Mouse (Mus musculus) retina, postnatal 7 days (tissue): ENCODE results near the gene Col23a1.

Source experiments
- DNase-seq: peaks from one replicate; pipeline ENCODE4 v3.0.0-alpha.2; 2012; ENCODE audit warnings: low read depth, low spot score

The Col23a1 gene

GRCm38 (mm10) chr11:51539759-51540282, 250.1 kb downstream of the Col23a1 start:
- peak; percentile 95 for DNase-seq

GRCm38 (mm10) chr11:51542424-51542823, 252.7 kb downstream of the Col23a1 start:
- DNase-seq, result no peak

GRCm38 (mm10) chr11:51543487-51544050, 253.8 kb downstream of the Col23a1 start:
- DNase-seq, result no peak

GRCm38 (mm10) chr11:51544413-51544812, 254.7 kb downstream of the Col23a1 start:
- DNase-seq, result no peak

DNA sequence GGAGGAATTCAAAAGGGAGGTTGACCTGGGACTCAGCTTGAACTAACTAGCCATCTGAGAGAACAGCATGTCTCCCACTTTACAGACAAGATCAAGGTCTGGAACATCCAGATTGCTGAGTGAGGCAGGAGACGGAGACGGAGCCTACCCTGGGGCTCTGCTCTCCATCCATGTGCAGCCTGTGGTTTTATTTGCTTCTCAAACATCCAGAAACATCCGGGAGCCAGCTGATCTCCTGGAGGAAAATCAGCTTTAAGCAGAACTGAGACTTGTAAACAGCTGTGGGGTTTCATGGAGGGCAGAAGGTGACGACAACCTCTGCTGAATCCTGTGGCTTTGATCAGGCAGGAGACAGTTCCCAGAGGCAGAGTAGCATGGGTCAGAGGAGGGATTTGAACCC, 256.1 kb downstream of the Col23a1 start:
- DNase-seq, result no peak

DNA sequence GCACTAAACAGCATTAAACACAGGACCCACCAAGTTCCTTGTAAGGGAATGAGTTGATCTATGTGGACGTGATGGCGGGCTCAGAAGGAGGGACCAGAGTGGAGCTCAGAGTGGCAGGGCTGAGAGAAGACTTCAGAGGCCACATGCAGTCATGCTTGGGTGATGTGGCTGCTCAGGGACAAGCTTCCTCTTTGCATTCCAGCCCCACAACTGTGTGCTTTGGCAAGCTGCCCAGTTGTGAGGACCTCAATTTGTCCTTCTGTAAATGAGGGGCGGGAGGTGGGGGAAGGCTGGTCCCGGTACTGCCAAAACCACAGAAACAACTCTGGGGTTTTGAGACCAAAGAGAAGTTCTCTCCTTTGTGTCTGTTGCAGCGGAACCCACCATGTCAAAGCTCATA, 261.5 kb downstream of the Col23a1 start:
- DNase-seq, result no peak

DNA sequence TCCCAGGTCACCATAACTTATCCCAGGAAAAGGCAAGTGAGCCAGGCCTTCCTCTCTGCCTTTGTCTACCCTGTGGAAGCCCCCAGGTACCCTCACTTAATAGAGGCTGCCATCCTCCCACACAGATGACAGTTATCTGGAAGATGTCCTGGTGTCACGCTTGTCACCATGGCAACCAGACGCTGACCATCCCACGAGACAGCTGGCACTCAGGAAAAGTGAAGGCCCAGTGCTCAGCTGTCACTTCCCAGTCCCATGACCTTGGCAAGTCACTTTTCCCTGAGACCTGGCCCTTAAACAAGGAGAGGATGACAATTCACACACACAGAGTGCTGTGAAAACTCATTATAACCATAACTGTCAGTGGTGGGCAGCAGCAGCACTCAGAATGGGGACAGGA, 262.4 kb downstream of the Col23a1 start:
- DNase-seq, result no peak

GRCm38 (mm10) chr11:51554590-51554989, 264.9 kb downstream of the Col23a1 start:
- DNase-seq, result no peak

DNA sequence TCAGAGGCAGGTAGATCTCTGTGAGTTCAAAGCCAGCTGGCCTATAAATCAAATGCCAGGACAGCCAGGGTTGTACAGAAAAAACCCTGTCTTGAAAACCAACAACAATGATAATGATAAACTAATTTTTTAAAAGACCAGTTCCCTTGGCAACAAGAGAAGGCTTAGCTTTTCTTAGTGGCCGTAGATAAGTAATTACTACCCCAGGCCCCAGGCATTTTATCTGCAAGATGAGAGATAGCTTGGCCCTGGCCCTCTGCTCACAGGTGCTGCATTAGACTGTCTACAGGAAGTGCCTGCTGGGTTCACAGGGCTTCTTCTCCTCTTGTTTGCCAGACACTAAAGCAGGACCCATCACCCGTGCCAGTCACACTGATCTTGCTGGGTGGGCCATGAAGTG, 265.3 kb downstream of the Col23a1 start:
- no peak for DNase-seq

GRCm38 (mm10) chr11:51563276-51563675, 273.6 kb downstream of the Col23a1 start:
- no peak for DNase-seq

- no peak for DNase-seq
Measured at GRCm38 (mm10) chr11:51565062-51565461, 275.3 kb downstream of the Col23a1 start.

DNA sequence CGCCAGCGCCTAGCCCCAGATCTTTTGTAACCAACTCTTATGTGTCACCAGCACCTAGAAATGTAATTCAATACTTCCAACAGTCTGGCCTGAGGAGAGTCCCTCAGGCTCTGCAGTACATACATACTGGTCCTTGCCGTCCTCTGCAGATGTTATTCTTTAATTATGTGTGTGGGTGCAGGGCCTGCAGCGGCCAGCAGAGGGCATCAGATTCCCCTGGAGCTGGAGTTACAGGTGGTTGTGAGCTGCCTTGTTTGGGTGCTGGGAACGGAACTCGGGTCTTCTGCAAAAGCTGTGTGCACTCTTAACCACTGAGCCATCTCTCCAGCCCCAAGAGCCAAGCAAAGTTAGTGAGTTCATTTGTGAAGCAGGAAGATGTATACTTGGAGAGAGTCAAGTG, 276.2 kb downstream of the Col23a1 start:
- DNase-seq, result no peak

DNA sequence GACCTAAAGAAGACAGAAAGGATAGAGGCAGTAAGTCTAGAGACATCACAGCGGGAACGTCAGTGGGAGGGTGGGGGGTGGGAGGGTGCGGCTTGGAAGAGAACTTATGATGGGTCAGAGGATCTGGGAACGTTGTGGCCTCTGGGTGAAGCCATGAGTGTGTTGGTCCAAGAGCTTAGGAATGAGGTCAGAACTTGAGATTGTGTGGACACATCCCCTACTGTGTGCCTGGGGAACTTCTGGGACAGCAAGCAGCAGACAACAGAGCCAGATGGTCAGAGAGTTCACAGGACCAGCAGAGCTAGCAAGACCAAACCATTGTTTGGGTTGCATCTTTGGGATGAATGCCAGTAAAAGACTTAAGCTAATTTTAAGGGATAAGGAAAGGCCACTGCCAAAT, 279.1 kb downstream of the Col23a1 start:
- no peak for DNase-seq

GRCm38 (mm10) chr11:51576454-51576853, 286.7 kb downstream of the Col23a1 start:
- no peak for DNase-seq

- DNase-seq, result no peak
Measured at GRCm38 (mm10) chr11:51577587-51577986, 287.9 kb downstream of the Col23a1 start.

- DNase-seq, result no peak
Measured at GRCm38 (mm10) chr11:51579024-51579423, 289.3 kb downstream of the Col23a1 start.

DNA sequence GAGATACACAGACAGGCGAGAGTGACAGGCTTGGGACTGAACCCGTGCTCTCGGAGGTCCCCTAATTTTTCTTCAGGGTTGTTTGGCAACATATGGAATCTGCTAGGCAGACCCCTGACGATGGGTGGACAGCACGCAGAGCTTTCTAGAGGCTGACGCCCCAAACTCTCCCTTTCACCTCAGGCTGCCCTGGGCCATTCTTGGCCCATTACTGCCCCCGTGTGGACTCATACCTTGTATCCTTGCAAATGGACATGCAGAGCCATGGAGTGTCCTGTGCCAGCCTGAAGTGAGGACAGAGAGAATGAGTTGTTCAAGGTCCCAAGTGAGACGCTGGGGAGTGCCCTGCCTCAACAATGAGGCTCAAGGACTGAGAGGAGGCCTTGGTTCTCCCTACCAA, 293.0 kb downstream of the Col23a1 start:
- peak; percentile 51 for DNase-seq

- DNase-seq, result no peak
Measured at GRCm38 (mm10) chr11:51584057-51584430, 294.3 kb downstream of the Col23a1 start.

GRCm38 (mm10) chr11:51584431-51585248, 294.9 kb downstream of the Col23a1 start, which contains the start of gene Phykpl:
TSS of gene Phykpl (plus strand) at chr11:51584757.
- peak; percentile 90 for DNase-seq

GRCm38 (mm10) chr11:51585608-51586252, 296.0 kb downstream of the Col23a1 start:
- DNase-seq, result no peak

GRCm38 (mm10) chr11:51586411-51586810, 296.7 kb downstream of the Col23a1 start:
- DNase-seq, result no peak

DNA sequence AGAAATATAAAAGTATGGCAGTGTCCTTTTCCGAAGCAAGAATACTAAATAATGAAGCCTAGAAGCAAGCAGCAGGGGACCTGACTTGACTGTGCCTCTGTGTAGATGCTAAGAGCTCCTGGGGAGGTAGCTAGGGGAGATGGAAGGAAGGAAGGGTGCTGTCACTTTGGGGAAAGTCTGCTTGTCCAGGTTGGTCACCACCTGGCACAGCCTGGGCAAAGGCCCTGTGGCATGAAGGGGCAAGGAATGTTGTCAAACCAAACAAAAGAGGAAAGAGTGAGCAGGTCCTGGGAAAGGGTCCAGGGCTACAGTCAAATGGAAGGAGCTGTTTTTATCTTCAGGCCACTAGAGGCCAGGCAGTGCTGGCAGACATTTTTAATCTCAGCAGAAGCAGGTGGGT, 297.3 kb downstream of the Col23a1 start:
- no peak for DNase-seq

- DNase-seq, result no peak
Measured at GRCm38 (mm10) chr11:51588833-51589232, 299.1 kb downstream of the Col23a1 start.
